Mouse (Mus musculus): ENCODE results near the gene Olfr263. TPM values are rescaled to one million over a fixed set of nuclear protein-coding genes. Genes with fewer than 3 reads are reported as not detected.

The Olfr263 gene
- total RNA-seq, 2 experiments from 2014 or later, result not detected

- DNase-seq, result no peak
- intact Hi-C loops (cut with DNase I), result no loop called here
Observed at GRCm38 (mm10) chr13:21169121-21169656, 39.8 kb downstream of the Olfr263 start.

- intact Hi-C loops (cut with DNase I), result loop anchor here (5.0 kb wide), 1 partner anchor 107 kb away; no protein-coding TSS in a partner anchor
- DNase-seq, result peak; percentile 82
Observed at GRCm38 (mm10) chr13:21169657-21170430, 40.4 kb downstream of the Olfr263 start.

DNA sequence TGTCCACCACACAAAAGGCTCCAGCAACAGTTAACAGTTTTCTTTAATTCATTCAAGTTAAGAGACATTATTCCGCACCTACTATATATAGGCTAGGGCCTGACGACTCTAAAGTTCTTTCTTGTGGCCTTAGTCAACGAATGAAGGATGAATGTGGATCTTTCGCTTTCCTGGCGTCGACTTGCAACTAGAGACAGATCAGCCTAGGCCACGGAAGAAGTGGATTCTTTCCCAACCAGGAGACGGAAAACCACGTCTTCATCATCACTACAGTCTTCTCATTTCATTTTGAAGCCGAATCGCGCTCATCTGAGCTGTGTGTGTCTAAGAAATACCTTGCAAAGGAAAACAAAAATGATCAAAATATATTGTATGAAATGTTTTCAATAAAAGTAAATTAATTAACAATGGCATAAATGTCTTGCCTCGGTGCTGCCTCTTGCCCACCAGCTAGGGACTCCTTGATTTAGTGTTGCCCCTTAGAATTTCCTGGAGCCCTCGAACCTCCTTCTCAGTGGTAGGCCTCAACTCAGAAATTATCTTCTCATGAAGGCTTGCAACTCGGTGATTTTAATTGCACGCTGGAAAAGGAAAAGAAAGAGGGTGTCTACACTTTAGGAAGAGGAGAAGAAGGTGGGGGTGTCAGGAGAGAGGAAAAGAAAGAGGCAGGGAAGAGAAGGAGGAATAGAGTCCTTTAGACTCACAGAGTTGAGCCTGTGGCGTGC, 41.2 kb downstream of the Olfr263 start:
- DNase-seq, result no peak
- intact Hi-C loops (cut with DNase I), result loop anchor here (5.0 kb wide), 1 partner anchor 107 kb away; no protein-coding TSS in a partner anchor

- DNase-seq, result peak; percentile 18
- intact Hi-C loops (cut with DNase I), result loop anchor here (5.0 kb wide), 1 partner anchor 106 kb away; no protein-coding TSS in a partner anchor
Observed at GRCm38 (mm10) chr13:21171156-21171530, 41.7 kb downstream of the Olfr263 start.

- DNase-seq, result peak; percentile 34
- intact Hi-C loops (cut with DNase I), result loop anchor here (5.0 kb wide), 1 partner anchor 106 kb away; no protein-coding TSS in a partner anchor
Observed at GRCm38 (mm10) chr13:21171600-21172150, 42.2 kb downstream of the Olfr263 start.

GRCm38 (mm10) chr13:21172241-21173027, 43.0 kb downstream of the Olfr263 start:
- intact Hi-C loops (cut with DNase I), result loop anchor here (5.0 kb wide), 1 partner anchor 105 kb away; no protein-coding TSS in a partner anchor
- peak; percentile 50 for DNase-seq

DNA sequence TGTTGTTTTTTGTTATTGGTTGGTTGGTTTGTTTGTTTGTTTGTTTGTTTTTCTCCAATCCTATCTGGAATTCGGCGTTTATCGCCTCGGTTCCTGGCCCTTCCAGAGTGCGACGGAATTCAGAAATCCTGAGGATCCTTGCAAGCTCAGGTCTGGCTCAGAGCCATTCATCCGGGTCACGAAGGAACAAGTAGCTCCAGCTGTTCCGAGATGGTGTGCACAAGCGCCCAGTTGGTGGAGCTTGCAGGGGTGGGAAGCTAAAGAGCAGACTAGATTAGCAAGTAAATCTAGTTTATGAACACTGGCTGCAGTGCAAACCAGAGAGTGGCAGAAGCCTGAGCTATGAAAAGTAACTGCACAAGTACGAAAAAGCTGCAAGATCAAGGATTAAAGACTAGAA, 43.6 kb downstream of the Olfr263 start:
- peak; percentile 78 for DNase-seq
- intact Hi-C loops (cut with DNase I), result loop anchor here (5.0 kb wide), 1 partner anchor 104 kb away; no protein-coding TSS in a partner anchor

- no peak for DNase-seq
- intact Hi-C loops (cut with DNase I), result no loop called here
Observed at GRCm38 (mm10) chr13:21176733-21177132, 47.3 kb downstream of the Olfr263 start.

DNA sequence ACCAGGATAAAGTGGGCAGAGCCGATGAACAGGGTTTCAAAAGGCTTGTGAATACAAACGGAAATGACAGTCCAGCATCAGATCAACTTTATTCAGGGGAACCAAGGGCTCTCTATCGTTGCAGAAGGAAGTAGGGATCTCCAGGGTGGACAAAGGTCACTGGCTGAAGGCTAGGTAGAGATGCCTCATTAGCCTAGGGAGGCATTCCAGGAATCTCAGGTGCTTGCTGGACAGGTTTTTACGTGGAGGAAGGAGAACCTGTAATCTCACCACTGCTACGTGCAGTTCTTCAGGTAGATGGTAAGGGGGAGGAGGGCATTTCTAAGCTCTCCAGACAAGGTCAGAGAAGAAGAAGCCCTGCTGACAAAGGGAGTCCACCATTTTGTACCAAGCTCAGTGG, 48.2 kb downstream of the Olfr263 start:
- intact Hi-C loops (cut with DNase I), result no loop called here
- no peak for DNase-seq

DNA sequence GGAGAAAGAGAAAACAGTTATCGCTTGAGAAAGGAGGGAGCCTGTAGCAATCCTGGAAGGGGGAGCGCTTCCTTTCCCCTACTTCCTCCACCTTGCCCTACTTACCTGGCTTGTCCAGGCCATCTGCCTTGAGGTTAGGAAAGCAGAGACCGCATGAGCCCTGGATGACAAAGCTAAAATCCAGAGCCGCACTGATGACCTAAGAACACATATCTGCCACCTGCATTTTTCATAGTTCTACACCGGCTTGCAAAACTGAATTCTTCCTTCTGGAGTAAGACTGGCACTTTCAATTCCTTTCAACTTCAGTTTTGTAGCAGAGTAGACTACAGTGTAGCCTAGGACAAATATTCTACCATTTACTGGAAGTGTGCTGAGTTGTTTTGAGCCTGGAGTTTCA, 48.9 kb downstream of the Olfr263 start:
- intact Hi-C loops (cut with DNase I), result no loop called here
- DNase-seq, result no peak

DNA sequence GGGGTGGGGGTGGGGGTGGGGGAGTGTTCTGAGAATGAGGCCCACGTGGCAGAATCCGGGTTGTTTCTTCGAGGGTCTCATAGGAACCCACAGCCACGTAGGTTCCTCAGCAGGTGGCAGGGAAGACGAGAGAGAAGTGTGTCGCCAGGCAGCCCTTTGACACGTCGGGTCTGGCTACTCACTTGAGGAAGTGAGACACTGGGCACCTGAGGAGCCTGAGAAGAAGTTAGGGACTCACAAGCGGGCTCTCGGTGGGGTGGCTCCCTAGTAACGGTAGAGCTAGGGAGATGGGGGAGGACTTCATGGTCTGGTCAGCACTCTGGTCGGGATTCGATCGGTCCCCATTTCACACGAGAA, 49.9 kb downstream of the Olfr263 start, which contains the start of gene Trim27:
Trim27 (plus strand) TSS at position 79 of the 357 bp plus-strand sequence.
- DNase-seq, result no peak
- intact Hi-C loops (cut with DNase I), result no loop called here

GRCm38 (mm10) chr13:21179724-21180550, 50.5 kb downstream of the Olfr263 start:
- DNase-seq, result peak; percentile 79
- intact Hi-C loops (cut with DNase I), result loop anchor here (10.0 kb wide), 1 partner anchor 145 kb away; no protein-coding TSS in a partner anchor

- intact Hi-C loops (cut with DNase I), result loop anchor here (10.0 kb wide), 1 partner anchor 144 kb away; no protein-coding TSS in a partner anchor
- peak; percentile 77 for DNase-seq
Observed at GRCm38 (mm10) chr13:21180551-21181530, 51.4 kb downstream of the Olfr263 start.

DNA sequence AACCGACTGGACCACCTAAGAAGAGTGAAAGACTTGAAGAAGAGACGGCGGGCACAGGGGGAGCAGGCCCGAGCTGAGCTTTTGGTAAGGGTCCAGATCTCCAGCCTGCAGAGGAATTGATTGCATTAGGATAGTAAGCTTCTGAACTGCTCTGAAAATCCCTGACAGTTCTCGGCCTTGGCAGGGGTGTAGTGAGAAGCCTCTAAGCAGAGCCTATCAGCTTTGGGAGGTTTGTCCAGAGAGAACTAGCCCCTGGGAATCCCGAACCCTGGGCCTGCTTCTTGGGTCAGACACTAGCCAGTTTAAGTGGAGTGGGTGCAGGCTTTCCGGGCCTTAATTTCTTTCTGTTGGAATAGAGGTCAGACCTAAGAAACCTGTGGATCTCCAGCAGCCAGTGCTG, 52.6 kb downstream of the Olfr263 start:
- intact Hi-C loops (cut with DNase I), result loop anchor here (10.0 kb wide), 1 partner anchor 143 kb away; no protein-coding TSS in a partner anchor
- no peak for DNase-seq

DNA sequence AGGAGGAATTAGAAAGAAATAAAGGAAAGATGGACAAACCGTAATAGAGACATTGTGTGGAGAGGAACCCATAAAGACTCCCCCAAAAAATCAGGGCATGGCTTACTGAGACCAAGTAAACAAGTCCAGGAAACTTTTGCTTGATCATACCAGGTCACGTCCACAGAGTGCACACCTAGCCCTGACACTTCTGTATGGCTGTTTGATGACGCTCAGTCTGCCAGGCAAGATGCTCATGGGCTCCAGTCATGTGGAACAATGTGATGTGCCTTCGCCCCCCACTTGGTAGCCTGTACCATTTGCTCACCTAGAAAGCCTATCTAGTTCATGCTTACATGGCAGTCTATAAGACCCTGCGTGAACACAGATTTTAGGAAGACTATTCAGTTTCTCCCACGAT, 53.6 kb downstream of the Olfr263 start:
- no peak for DNase-seq
- intact Hi-C loops (cut with DNase I), result loop anchor here (10.0 kb wide), 1 partner anchor 142 kb away; no protein-coding TSS in a partner anchor

- DNase-seq, result no peak
- intact Hi-C loops (cut with DNase I), result loop anchor here (10.0 kb wide), 1 partner anchor 141 kb away; no protein-coding TSS in a partner anchor
Observed at GRCm38 (mm10) chr13:21183661-21184060, 54.2 kb downstream of the Olfr263 start.

DNA sequence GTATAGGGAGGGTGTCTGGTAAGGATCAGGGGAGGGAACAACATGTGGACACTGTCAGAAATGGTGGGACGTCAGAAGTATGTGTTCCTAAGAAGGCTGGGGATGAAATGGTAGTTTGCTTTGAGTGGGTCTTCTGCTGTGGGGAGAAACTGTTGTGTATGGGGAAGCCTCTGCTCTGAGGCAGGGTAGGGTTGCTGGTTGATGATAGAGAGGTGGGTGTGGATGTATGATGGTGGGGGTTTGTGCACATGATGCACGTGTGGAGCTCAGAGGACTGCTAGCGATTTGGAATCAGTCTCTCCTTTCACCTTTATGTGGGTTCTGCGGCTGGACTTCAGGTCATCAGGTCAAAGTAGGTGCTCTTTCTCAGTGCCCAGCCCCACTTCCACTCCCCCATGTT, 56.1 kb downstream of the Olfr263 start:
- DNase-seq, result no peak
- intact Hi-C loops (cut with DNase I), result loop anchor here (10.0 kb wide), 1 partner anchor 139 kb away; no protein-coding TSS in a partner anchor
